29 mouse cellular contexts compared by ENCODE assay signal in the genomic region with DNA sequence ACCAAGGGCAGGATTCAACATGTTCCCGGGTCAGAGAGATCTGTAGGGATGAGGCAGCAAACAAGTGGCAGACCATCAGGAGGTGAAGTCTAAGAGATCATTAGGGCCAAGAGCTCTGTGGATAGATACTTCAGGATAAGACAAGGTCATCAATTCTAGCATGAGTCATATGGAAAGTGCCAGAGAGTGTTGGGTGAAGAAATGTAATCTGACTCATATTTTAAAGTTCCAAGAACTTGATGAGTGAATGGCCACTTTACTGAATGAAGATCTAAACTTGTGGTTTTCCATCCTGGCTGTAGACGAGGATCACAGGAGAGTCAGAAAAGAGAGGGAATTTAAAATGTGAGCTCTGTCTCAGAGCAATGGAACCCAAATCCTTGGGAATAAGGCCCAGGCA.
"Had no signal": no experiment of that assay in that cellular context is flagged by ENCODE, and none has a peak within 500 bp of the region (broad histone marks: within the 10 kb centered on the region; RNA-seq: fewer than 3 reads in every experiment).

No protein-coding gene starts in this region.

- H3K27ac ChIP-seq: heart, adult 2 months; heart, embryonic 13.5 days; heart, embryonic 15.5 days; hindbrain, embryonic 13.5 days; hindbrain, embryonic 15.5 days; hindbrain, postnatal 0 days; kidney, embryonic 15.5 days; kidney, postnatal 0 days; left cerebral cortex, adult 2 months; limb, embryonic 10.5 days; limb, embryonic 12.5 days; liver, embryonic 13.5 days; liver, embryonic 15.5 days had no signal

- H3K27me3 ChIP-seq: heart, embryonic 13.5 days; heart, embryonic 15.5 days; hindbrain, embryonic 13.5 days; hindbrain, embryonic 15.5 days; kidney, embryonic 15.5 days; limb, embryonic 12.5 days; liver, embryonic 13.5 days; liver, embryonic 15.5 days had no signal

- H3K36me3 ChIP-seq: heart, embryonic 13.5 days; heart, embryonic 15.5 days; hindbrain, embryonic 13.5 days; hindbrain, embryonic 15.5 days; kidney, embryonic 15.5 days; limb, embryonic 10.5 days; limb, embryonic 12.5 days; liver, embryonic 13.5 days; liver, embryonic 15.5 days had no signal

- ATAC-seq: hindbrain, postnatal 0 days; intestine, embryonic 16.5 days had no signal

- DNase-seq: gastrocnemius, postnatal 14 days; gastrocnemius, postnatal 36 days; heart, adult 11 months; heart, adult 2 months; heart, postnatal 14 days; heart, postnatal 36 days; kidney, adult 11 months; kidney, adult 2 months; kidney, adult 9 months; kidney, postnatal 14 days; kidney, postnatal 36 days; layer of hippocampus, adult 9-11 months; layer of hippocampus, postnatal 36 days; liver; liver, embryonic 13.5 days had no signal

- H3K9me3 ChIP-seq: heart, embryonic 13.5 days; heart, embryonic 15.5 days; hindbrain, embryonic 13.5 days; hindbrain, embryonic 15.5 days; kidney, embryonic 15.5 days; limb, embryonic 10.5 days; limb, embryonic 12.5 days; liver, embryonic 13.5 days; liver, embryonic 15.5 days had no signal

- H3K4me2 ChIP-seq: heart, embryonic 11.5 days; heart, embryonic 13.5 days; heart, embryonic 15.5 days; hindbrain, embryonic 13.5 days; hindbrain, embryonic 15.5 days; kidney, embryonic 15.5 days; limb, embryonic 12.5 days; liver, embryonic 11.5 days; liver, embryonic 13.5 days; liver, embryonic 15.5 days had no signal

- H3K4me1 ChIP-seq: heart, embryonic 13.5 days; heart, embryonic 15.5 days; hindbrain, embryonic 13.5 days; hindbrain, embryonic 15.5 days; kidney, embryonic 15.5 days; limb, embryonic 10.5 days; limb, embryonic 12.5 days; liver, embryonic 13.5 days; liver, embryonic 15.5 days had no signal

- H3K9ac ChIP-seq: heart, embryonic 13.5 days; heart, embryonic 15.5 days; hindbrain, embryonic 13.5 days; hindbrain, embryonic 15.5 days; kidney, embryonic 15.5 days; limb, embryonic 12.5 days; liver, embryonic 13.5 days; liver, embryonic 15.5 days had no signal

- H3K4me3 ChIP-seq: heart, adult 2 months; heart, embryonic 13.5 days; heart, embryonic 15.5 days; hindbrain, embryonic 13.5 days; hindbrain, embryonic 15.5 days; kidney, embryonic 15.5 days; left cerebral cortex, adult 2 months; limb, embryonic 10.5 days; limb, embryonic 12.5 days; liver, embryonic 13.5 days; liver, embryonic 15.5 days had no signal
